Mouse (Mus musculus) 3T3-L1 (cell line): Measurements from ENCODE around the gene Phox2b.

Experiments
- DNase-seq: peaks from one replicate; pipeline ENCODE4 v3.0.0-alpha.2; 2015; ENCODE audit warnings: low read depth, low spot score

Gene Phox2b

DNA sequence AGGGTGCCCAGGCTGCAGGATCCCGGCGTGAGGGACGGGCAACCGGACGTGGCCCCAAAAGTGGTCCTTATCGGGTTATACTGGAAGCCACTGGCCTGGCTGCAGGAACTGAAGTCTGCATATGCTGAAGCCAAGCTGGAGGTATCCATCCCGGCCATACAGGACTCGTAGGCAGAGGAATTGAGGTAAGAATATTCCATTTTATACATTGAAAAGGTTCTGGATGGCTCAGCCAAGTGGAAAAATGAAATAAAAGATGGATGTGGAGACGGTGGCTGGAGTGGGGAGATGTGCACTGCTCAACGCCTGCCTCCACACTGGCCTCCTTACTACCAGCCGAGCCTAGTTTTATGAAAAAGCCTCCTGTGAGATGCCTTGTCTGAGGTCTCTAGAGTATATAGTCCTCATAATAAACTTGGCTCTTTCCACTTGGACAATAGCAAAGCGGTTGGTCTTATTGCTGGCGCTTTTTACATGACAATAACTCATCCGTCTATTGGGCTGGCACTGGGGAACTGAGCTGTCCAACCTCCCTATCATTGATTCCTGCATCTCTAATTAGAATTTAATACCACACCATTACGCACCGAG, at the start of gene Phox2b:
TSS of gene Phox2b (minus strand) at position 569 of the 591 bp plus-strand sequence.
- no peak for DNase-seq

DNA sequence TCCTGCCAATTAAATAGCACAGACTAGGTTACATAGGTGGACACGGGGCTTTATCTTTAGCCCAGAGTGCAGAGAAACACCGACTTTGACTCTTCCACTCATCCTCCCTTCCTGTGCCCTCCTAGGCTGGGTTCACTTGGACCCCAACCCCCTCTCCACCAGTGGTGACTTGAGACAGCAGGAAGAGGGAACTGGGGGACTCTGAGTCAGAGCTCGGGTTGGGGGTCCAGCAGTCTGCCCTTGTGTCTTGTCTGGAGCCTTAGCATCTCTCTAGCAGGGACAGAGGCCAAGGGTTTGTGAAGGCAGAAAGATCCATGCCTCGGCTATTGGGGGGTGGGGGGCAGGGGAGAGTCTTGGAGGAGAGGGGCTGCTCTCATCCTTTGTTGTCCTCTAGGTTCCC, 43.5 kb upstream of the Phox2b start:
- no peak for DNase-seq

DNA sequence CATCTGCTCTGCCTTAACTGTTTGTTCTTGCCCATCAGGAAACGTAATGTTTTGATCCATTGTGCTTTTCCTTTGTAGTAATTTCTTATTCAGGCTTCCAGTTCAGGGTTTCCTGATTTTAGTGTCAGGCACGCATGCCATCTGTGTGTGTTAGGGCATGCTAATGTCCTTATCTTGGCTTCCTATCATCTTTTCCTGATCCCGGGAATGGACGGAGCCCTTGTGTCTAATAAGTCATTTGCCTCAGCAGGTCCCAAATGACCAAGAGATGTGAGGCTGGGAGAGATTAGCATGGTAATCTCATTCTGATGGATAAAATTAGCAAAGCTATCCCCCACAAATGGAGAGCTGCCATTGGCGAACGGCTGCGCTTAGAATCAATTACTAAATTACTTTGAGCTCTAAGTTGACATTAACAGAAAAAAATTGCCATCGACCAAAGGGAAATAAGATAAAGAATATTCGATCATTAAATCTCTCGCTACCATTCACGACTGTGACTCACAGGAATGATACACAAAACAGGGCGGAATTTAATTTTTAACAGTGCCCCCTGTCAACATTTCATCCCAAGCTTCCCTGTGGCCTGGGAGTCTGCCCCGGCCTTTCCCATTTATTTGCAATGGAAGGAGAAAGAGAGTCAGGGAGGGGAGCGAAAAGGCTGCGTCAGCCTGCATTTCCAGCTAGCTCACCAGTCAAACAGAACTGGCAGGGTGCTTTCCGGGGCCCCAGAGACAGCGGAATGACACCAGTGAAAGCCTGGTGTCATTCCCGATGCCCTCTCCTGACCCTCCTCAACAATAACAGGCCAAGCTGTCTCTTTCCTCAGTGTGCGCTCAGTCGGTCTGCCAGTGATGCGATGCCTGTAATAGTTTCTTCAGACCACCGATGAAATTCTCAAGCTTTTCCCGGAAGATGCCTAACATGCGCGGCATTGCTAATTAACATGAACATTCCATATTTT, 40.2 kb upstream of the Phox2b start:
- no peak for DNase-seq

DNA sequence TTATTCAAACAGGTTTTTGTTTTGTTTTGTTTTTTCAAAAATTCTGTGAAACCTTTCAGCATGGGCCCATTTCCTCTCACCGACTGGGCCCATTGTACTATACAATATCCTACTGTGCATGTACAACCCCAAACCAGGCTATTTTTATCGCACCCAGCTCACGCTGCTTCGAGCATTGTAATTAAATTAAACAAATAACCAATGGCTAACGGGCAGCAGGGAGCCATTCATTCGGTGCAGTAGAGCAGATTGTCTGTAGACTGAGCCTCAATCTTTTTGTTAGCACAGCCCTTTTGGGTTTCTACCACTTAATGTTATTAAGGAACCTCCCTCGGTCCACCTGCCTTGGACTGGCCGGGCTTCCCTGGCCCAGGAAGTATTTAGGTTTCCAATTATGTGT, 39.5 kb upstream of the Phox2b start:
- no peak for DNase-seq

DNA sequence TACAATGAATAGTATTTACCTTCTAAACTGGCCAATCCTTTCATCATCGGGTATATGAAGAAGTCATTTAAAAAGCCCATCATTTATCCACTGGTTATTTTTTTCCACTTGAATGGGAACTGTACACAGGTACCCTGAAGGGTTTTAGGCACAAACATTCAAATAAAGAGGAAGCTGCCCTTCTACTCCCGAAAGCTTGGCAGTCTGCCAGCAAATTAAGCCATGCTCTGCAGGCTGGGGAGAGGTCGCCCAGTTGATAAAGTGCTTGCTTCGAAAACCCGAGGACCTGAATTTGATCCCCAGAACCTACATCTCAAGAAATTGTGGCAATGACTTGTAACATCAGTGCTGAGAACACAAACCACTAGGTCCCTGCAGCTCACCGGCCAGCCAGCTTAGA, 35.6 kb upstream of the Phox2b start:
- DNase-seq = no peak

DNA sequence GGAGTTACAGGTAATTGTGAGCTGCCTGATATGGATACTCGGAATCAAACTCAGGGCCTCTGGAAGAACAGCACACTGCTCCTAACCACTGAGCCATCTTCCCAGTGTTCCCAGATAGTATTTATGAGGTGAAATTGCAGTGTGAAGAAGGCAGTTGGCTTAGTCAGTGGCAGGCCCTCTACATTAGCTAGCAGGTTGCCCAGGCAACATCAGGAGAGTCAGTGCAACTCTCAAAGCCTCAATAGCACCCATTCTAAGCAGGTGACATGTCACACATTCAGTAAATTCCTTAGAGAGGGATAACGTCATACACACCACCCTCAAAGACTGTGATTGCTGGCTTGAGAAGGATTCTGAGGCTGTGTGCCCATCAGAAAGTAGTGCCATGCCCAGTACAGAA, 32.6 kb upstream of the Phox2b start:
- no peak for DNase-seq

DNA sequence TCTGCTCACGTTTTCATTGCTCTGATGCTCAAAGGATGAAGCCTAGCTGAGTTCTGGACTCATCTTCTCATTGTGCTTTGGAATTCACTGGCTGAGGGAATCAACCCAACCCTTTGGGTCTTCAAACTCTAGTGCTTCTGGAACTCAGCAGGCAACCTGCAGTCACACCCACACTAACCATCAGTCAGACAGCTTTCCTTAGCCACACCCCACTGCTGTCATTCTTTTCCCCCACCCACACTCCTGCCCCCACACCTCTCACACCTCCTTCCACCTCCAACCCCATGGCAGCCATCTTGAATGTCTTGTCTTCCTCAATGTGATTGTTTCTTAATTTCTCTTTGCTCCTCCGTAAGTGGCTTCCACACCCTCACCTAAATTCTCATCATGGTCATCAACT, 7.2 kb upstream of the Phox2b start:
- DNase-seq = no peak

DNA sequence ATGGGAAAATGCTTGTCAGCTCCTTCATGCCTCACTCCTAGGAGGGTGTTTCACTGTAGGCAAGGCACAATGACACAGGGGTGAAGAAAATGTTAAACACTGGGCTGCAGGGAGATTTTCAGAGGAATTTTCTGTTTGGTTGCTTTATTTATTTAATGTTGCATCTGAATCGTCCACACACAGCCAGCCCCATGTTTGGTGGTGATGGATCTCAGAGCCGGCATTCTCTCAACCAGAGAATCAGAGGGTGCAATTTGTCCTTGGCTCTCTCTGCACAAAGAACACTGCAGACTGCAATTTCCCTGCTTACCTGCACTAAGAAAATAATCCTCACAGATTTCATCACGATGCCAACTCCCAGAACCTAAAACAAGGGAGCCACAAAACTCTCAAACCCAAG, 3.9 kb upstream of the Phox2b start:
- no peak for DNase-seq

DNA sequence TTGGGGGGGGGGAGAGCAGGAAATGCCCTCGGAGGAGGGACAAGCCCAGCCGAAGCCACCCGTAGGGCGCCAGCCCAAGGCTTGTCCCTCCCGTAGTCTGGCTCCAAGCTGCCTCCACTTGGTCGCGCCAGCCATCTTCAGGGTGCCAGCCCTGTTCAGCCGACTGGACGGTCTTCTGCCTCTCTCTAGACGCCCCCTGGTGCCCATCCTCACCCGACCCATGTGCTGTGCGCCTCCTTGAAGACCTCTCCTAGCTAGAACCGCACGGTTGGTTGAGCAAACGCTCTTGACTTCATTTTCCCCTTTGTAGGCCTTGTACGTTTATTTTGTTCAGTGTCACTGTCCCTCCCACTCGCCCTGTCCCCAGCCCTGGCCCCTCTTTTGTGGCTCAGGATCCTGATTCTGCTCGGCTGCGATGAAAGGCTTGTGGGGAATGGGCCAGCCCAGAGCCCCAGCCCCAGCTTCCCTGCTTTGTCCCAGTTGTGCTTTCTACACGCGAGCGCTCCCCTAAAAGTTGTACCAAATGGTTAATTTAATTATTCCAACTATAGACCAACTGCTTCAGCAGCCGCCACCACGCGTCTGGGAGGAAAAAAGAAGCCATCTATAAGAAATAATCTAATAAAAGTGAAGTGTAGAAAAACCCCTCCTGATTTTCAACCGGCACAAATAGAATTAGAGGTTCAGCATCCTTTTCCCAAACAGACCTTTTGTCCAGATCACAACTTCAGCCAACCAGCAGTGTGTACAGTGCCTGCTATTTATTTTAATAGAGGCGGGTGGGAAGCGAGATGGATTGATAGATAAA, 2.9 kb upstream of the Phox2b start:
- DNase-seq = no peak

DNA sequence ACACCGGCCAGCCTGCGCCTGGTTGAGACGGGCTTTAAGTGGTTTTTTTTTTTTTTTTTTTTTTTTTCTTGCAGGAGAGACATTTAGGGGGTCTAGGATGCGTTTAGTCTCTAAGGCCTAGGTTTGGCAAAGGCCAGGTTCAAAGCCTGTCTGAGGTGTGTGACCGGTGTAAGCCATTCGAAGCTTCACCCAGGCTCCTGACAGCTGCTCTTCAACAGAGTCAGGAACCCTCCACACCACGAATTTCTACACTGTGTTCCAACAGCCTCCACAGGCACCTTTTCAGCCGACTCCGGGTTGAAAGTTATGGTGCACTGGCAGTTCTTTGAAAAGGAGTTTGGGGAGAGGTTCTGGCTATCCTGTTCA, 2.3 kb upstream of the Phox2b start:
- DNase-seq = no peak

DNA sequence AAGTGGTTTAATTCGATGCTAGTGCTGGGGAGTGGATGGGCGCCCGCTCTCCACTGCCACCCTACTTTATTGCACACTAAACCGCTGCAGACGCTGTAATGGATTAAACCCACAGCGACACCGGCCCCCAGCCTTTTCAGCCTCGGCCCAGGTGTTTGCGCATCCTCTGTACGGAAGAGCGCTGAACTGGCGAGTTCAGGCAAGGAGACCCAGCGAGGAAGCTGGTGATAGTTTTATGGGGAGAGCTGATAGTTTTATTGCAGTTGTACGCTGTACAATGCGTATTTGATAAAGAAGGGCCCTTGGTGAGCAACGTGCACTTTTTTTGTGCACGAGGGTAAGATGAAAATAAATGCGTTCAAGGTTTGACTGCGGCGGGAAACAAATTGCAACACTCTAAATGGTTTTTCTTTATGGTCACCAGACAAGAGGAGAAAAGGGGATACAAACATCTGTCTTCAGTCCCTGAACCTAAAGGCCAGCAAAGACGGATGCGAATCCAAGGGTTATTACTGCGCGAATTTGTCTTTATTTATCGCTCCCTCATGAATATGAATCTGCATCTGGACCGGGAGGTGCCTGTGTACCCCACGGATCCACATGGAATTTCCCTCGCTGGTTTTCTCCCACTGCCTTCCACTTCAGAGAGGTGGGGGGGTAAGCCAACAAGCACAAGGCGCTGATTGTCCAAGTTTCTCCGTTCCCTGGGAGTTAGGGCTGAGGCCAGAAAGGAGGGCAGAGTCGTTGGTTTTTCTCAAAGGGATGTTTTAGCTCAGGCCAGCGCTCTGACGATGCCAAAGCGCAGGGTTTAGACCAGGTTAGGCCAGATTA, 1.7 kb upstream of the Phox2b start:
- DNase-seq = no peak

DNA sequence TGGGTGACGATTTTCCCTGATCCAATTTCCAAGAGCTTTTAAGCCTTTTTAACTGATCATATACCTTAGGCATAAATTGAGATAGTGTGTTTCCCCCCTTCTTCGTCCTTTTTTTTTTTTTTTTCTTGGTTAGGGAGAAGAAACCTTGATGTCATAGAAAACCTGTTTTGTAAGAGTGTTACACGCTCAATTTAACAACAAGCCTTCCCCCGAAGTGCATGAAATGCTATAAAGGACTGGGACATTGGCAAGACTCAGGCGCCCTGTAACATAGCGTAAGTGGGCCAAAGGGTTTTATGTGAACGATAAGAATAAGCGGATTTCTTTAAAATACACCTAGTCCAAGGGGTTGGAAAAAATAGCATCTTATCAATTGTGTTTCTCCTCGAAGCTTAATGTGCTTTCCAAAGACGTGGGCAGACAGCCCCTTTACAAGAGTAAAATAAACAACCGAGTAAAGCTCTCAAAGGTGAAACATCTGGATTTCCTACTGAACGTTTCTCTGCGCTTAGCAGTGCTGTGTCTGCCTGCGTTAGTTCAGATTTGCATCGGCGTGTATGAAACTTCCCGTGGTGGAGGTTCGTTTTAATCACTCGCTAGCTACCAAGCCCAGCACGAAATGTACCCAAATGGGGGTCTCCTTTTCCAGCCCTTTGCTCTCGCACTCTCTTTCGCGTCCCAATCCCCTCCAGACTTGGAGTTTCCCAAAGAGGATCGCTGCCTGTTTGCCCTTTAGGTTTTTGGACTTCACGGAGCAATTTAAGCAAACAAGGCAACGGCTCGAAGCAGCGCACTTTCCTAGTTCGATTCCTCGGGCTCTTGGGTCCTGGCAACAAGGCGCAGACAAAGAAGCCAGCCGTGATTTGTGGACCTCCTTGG, 531 bp upstream of the Phox2b start:
- no peak for DNase-seq

DNA sequence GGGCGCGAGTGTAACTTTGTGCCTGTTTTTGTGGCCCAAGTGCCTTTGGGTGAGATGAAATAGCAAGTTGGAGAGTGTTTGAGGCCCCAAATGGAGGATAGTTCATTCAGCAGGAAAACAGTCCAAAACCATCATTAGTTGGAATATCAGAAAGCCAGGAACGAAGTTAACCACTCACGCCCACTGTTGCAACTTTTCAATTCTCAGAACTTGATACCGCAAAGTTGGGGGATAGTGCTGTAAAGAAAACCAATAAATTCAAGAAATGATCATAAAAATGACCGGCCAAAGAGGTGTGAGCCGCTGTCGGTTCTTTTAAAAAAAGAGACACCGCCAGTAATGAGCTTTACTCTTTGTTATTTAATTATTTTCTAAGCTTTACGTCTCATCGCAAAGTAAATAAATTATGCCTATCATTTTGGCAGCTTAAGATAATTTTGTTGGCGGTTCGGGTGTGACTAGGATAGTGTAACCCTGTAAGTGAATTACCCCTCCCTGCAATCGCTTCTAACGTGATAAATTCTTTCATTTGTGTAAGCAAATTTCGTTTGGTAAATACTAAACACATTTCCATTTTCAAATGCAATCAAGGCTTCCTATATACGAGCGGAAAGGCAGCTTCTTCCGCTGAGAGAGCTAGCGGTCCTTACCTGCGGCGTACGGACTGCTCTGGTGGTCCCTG, 909 bp downstream of the Phox2b start:
- DNase-seq = no peak

DNA sequence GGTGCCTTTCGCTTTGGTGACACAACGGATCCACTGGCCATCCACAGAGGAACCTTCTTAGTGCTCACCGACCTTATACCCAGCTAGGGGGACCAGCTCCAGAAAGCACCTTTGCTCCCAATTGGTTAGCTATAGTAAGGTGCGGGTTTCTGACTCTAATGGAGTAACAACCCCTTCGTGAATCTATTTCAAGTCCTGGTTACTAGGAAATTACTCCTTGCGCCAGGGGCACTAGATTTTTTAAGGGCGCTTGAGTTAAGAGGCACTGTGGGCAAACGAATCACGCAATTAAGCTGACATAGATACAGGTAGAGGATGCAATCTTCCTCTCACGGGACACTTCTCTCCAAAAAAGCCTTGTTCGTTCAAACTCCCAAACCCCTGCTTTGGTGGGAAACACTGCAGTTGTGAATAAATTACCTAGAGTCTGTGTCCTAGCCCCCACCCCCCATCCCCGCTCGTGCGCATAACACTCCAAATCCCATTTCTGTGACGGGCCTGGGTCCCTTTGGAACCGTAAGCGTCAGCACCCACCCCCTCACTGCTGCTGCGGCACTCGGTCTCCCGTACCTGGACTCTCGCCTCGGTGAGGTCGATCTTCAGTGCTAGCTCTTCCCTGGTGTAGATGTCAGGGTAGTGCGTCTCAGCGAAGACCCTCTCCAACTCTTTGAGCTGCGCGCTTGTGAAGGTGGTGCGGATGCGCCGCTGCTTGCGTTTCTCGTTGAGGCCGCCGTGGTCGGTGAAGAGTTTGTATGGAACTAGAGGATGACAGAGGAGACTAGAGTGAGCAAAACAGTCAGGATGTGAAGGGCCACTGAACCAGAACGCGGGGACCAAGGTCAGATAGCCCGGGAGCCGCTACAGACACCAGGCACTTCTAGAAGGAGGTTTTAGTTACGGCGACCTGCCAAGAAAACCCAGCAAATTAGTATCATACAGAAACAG, 1.7 kb downstream of the Phox2b start:
- no peak for DNase-seq

DNA sequence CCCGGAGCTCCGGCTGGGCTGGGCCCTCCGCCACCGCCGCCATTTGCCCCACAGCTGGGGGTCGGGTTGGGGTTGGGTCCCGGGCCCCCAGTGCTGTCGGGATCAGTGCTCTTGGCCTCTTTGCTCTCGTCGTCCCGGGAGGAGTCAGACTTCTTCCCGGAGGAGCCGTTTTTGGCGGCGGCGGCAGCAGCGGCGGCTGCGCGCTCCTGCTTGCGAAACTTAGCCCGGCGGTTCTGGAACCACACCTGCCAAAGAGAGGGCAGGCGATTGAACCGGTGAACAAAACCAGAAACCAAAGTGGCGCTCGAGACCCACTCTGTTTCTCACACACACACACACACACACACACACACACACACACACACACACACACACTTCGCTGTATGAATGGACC, 2.7 kb downstream of the Phox2b start:
- DNase-seq = no peak

DNA sequence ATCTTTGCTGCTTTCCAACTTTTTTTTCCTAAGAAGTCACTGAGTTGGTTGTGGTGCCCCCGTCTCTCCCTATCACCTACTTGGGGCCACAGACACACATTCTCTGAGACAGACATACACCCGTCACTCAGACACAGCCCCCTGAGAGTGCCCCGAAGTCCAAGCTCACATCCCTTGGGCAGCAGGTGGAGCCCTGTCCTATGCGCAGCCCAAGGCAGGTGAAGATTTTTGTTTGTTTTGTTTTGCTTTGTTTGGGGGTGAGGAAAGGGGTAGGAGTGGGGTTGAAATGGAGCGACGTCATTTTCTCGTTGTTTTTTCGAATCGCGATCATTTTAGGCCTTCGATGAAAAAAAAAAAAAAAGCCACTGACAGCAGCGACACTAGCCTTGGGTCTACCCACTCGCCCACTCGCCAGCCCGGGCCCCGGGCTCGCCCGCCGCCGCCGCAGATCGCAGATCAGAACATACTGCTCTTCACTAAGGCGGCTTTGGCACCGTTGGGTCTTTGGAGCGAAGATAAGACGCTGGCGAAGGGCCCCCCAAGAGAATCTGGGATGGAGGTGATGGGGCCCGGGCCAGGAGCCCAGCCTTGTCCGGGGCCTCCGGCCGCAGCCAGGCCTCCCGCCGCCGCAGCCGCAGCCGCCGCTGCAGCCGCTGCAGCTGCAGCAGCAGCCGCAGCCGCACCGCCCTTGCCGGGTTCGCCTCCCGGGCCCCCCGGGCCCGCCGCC, 3.3 kb downstream of the Phox2b start:
- DNase-seq = no peak

DNA sequence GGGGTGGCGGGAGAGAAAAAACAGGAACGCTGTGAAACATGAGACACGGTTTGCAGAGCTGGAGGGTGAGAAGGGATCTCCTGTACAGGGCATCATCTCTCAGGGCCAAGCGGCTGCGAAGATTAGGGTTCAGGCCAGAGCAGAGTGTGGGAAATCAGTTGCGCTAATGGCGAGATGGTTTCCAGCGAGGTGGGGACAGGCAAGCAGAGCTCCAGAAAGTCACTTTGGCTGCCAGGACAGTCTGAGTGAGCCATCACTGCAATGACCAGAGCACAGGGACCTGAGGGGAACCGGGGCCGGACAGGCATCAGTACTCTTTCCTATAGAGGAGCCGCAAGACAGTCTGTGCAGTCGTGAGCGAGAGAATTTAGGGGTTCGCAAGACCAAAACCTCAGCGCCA, 3.9 kb downstream of the Phox2b start:
- no peak for DNase-seq

DNA sequence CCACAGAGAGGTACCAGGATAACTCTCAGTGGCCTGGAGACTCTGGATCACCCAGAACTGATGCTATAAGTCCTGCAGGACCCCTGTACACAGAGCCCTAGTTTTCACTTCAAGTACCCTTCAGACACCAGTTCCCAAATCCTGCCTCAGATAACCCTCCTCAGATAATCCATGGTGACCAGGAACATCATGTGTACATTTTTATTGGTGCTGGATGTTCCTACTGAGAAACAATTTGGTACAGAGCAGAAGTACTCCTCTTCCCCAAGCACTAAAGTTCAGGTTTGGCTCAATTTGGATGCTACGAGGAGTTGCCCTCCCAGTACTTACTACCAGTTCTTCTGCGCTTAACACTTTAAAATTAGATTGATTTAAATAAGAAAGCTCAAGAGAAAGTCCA, 5.1 kb downstream of the Phox2b start:
- no peak for DNase-seq
